Mouse (Mus musculus) T-helper 1 cell (primary cell): Measurements from ENCODE around the gene Sebox.

Experiments
- in situ Hi-C: fragments of 300-600 bp; cut with MboI, MseI; formaldehyde crosslinking; loops from one replicate; pipeline ENCODE4 v1.15.1; 2025; ENCODE audit warnings: high pct_unique_total_duplicates

Sebox gene

GRCm38 (mm10) chr11:78502909-78503650 lies at the start of gene Sebox:
Gene Sebox, plus strand, starts transcription at chr11:78503447.
- in situ Hi-C loops: loop anchor here (10.0 kb wide), 1 partner anchor 1462 kb away; the partner anchor contains the start of gene Utp6

- in situ Hi-C loops: no loop called here
These were observed 49.6 kb upstream of the Sebox start for GRCm38 (mm10) chr11:78453675-78454074.

- in situ Hi-C loops: no loop called here
These were observed 49.0 kb upstream of the Sebox start for GRCm38 (mm10) chr11:78454276-78454675.

- in situ Hi-C loops: no loop called here
These were observed 47.9 kb upstream of the Sebox start for GRCm38 (mm10) chr11:78455308-78455707.

GRCm38 (mm10) chr11:78458740-78459139 lies 44.5 kb upstream of the Sebox start:
- in situ Hi-C loops: no loop called here

GRCm38 (mm10) chr11:78461894-78462293 lies 41.4 kb upstream of the Sebox start:
- in situ Hi-C loops: no loop called here

GRCm38 (mm10) chr11:78462669-78463068 lies 40.6 kb upstream of the Sebox start:
- in situ Hi-C loops: no loop called here

- in situ Hi-C loops: no loop called here
These were observed 39.8 kb upstream of the Sebox start for GRCm38 (mm10) chr11:78463286-78464036.

- in situ Hi-C loops: no loop called here
These were observed 38.1 kb upstream of the Sebox start for GRCm38 (mm10) chr11:78465116-78465515.

GRCm38 (mm10) chr11:78465568-78466180 lies 37.6 kb upstream of the Sebox start, which contains the start of gene Slc46a1:
Gene Slc46a1, plus strand, starts transcription at chr11:78465697.
- in situ Hi-C loops: no loop called here

GRCm38 (mm10) chr11:78466242-78466912 lies 36.9 kb upstream of the Sebox start:
- in situ Hi-C loops: no loop called here

- in situ Hi-C loops: no loop called here
These were observed 35.7 kb upstream of the Sebox start for GRCm38 (mm10) chr11:78467515-78467914.

- in situ Hi-C loops: no loop called here
These were observed 35.3 kb upstream of the Sebox start for GRCm38 (mm10) chr11:78467932-78468331.

- in situ Hi-C loops: no loop called here
These were observed 31.7 kb upstream of the Sebox start for GRCm38 (mm10) chr11:78471326-78472103.

- in situ Hi-C loops: no loop called here
These were observed 28.0 kb upstream of the Sebox start for GRCm38 (mm10) chr11:78475289-78475688.

GRCm38 (mm10) chr11:78483639-78484038 lies 19.6 kb upstream of the Sebox start:
- in situ Hi-C loops: no loop called here

- in situ Hi-C loops: no loop called here
These were observed 15.1 kb upstream of the Sebox start for GRCm38 (mm10) chr11:78488168-78488567.

- in situ Hi-C loops: no loop called here
These were observed 12.4 kb upstream of the Sebox start for GRCm38 (mm10) chr11:78490781-78491241.

GRCm38 (mm10) chr11:78495904-78496303 lies 7.3 kb upstream of the Sebox start:
- in situ Hi-C loops: no loop called here

- in situ Hi-C loops: no loop called here
These were observed 6.1 kb upstream of the Sebox start for GRCm38 (mm10) chr11:78497071-78497541.
